Mouse (Mus musculus) stomach, embryonic 15.5 days (tissue): Measurements from ENCODE around the gene Pfdn6. TPM values are rescaled to one million over a fixed set of nuclear protein-coding genes. Genes with fewer than 3 reads are reported as not detected.
"Not testable (repeated sequence)": the region's sequence is repeated elsewhere in the genome, so short reads cannot be mapped to it uniquely, and the experiment has no call there.

ENCODE experiments used
- ATAC-seq: fragments of 200-750 bp; cut with Nextera tagmentation; 2 replicates; pipeline ENCODE4 v1.8.0; 2017; ENCODE audit warnings: low read depth, moderate number of reproducible peaks, moderate TSS enrichment; ENCODE audit not compliant: insufficient read depth, low FRiP score
- H3K27ac ChIP-seq: fragments of 300-500 bp; sonication (generic); 2 replicates; pipeline ENCODE4 v1.5.1; 2015; ENCODE audit warnings: mild to moderate bottlenecking, inconsistent platforms
- H3K27me3 ChIP-seq: fragments of 300-500 bp; sonication (generic); replicated peaks from 2 replicates; pipeline ENCODE4 v1.6.1; 2015; ENCODE audit warnings: inconsistent platforms
- H3K36me3 ChIP-seq: fragments of 300-500 bp; sonication (generic); 2 replicates; pipeline ENCODE4 v1.6.1; 2015; ENCODE audit warnings: inconsistent platforms
- H3K4me1 ChIP-seq: fragments of 300-500 bp; sonication (generic); 2 replicates; pipeline ENCODE4 v1.6.1; 2015; ENCODE audit warnings: inconsistent platforms
- H3K4me2 ChIP-seq: fragments of 300-500 bp; sonication (generic); 2 replicates; pipeline ENCODE4 v1.6.1; 2015; ENCODE audit warnings: mild to moderate bottlenecking, inconsistent platforms
- H3K4me3 ChIP-seq: fragments of 300-500 bp; sonication (generic); replicated peaks from 2 replicates; pipeline ENCODE4 v1.5.1; 2015; ENCODE audit warnings: inconsistent platforms
- H3K9ac ChIP-seq: fragments of 300-500 bp; sonication (generic); 2 replicates; pipeline ENCODE4 v1.6.1; 2015; ENCODE audit warnings: inconsistent platforms
- H3K9me3 ChIP-seq: fragments of 300-500 bp; sonication (generic); 2 replicates; pipeline ENCODE4 v1.6.1; 2016; ENCODE audit warnings: inconsistent platforms
- WGBS: fragments of 180-500 bp; shearing (Covaris S2); methylation state at CpG from one replicate; pipeline ENCODE4 v1.1.7; 2015; 5-methylcytosine and 5-hydroxymethylcytosine counted together
- polyA plus RNA-seq: library from polyadenylated mRNA; unstranded; fragments of >200 nt; fragmentation: Nextera tagmentation; extraction: Ambion mirVana; gene quantifications from 2 replicates; pipeline ENCODE4 v1.2.1, GENCODE M21; 2015

Gene Pfdn6
- polyA plus RNA-seq, 1 experiment from 2014 or later: 159 TPM

- H3K27me3 ChIP-seq: no peaks in the 10 kb centered on the region
- H3K27ac ChIP-seq: no peak overlapping the region
- H3K9ac ChIP-seq: no peak overlapping the region
- H3K4me1 ChIP-seq: no peaks in the 10 kb centered on the region
- WGBS: 36% methylated on average over 6 of the region's 6 CpGs
- H3K36me3 ChIP-seq: no peaks in the 10 kb centered on the region
- H3K4me2 ChIP-seq: no peak overlapping the region
- ATAC-seq: no peak
- H3K9me3 ChIP-seq: no peaks in the 10 kb centered on the region
- H3K4me3 ChIP-seq: no peak overlapping the region
Observed at GRCm38 (mm10) chr17:33897114-33897794, 42.9 kb downstream of the Pfdn6 start.

GRCm38 (mm10) chr17:33893011-33893410, 47.1 kb downstream of the Pfdn6 start:
- not testable (repeated sequence) for H3K4me1 ChIP-seq, H3K4me3 ChIP-seq, H3K27ac ChIP-seq, H3K4me2 ChIP-seq, ATAC-seq, H3K9me3 ChIP-seq, H3K36me3 ChIP-seq, H3K27me3 ChIP-seq, H3K9ac ChIP-seq
- 67% methylated on average over 4 of the region's 4 CpGs for WGBS

- no peak overlapping the region for H3K4me2 ChIP-seq
- no peaks in the 10 kb centered on the region for H3K36me3 ChIP-seq
- H3K27me3 ChIP-seq: no peaks in the 10 kb centered on the region
- ATAC-seq: no peak
- H3K9ac ChIP-seq: no peak overlapping the region
- H3K9me3 ChIP-seq: no peaks in the 10 kb centered on the region
- 21% methylated on average over 7 of the region's 7 CpGs for WGBS
- peaks cover 8% of the 10 kb centered on the region; the same call in 1 of the 2 replicates for H3K4me1 ChIP-seq
- no peak overlapping the region; the same call in 1 of the 2 replicates for H3K27ac ChIP-seq
- no peak overlapping the region for H3K4me3 ChIP-seq
Observed at GRCm38 (mm10) chr17:33892429-33892828, 47.7 kb downstream of the Pfdn6 start.

- ATAC-seq, H3K36me3 ChIP-seq, H3K9me3 ChIP-seq, H3K27ac ChIP-seq, H3K27me3 ChIP-seq, H3K4me1 ChIP-seq, H3K9ac ChIP-seq, H3K4me2 ChIP-seq, H3K4me3 ChIP-seq: not testable (repeated sequence)
- WGBS: 68% methylated on average over 6 of the region's 6 CpGs
Observed at GRCm38 (mm10) chr17:33891892-33892291, 48.3 kb downstream of the Pfdn6 start.

- Histone ChIP-seq H3K4me1 (peaks cover 8% of the 10 kb centered on the region; the same call in 1 of the 2 replicates), H3K27me3 (no peaks in the 10 kb centered on the region), H3K27ac (no peak overlapping the region), H3K9me3 (no peaks in the 10 kb centered on the region), H3K4me3 (no peak overlapping the region), H3K9ac (no peak overlapping the region), H3K36me3 (no peaks in the 10 kb centered on the region), H3K4me2 (no peak overlapping the region)
- WGBS: 69% methylated on average over 2 of the region's 2 CpGs
- no peak for ATAC-seq
Observed at GRCm38 (mm10) chr17:33891357-33891756, 48.8 kb downstream of the Pfdn6 start.

- H3K4me2 ChIP-seq: peak within 1 kb of the TSS; percentile 62
- H3K36me3 ChIP-seq: peaks cover 6% of the 10 kb centered on the region; the same call in 1 of the 2 replicates
- H3K27ac ChIP-seq: peak within 1 kb of the TSS; percentile 28; the same call in 1 of the 2 replicates
- no peaks in the 10 kb centered on the region for H3K9me3 ChIP-seq
- H3K4me3 ChIP-seq: peak within 1 kb of the TSS; percentile 67
- peak; percentile 99 for ATAC-seq
- peaks cover 8% of the 10 kb centered on the region; the same call in 1 of the 2 replicates for H3K4me1 ChIP-seq
- under 1% methylated on average over 49 of the region's 49 CpGs for WGBS
- H3K9ac ChIP-seq: peak within 1 kb of the TSS; percentile 54
- H3K27me3 ChIP-seq: no peaks in the 10 kb centered on the region
Observed at GRCm38 (mm10) chr17:33890533-33891059, 49.5 kb downstream of the Pfdn6 start, which contains the start of gene Kifc1. TSS of gene Kifc1 (minus strand) at chr17:33890661.

GRCm38 (mm10) chr17:33889941-33890532, 50.1 kb downstream of the Pfdn6 start:
- Histone ChIP-seq H3K9ac (peak overlapping the region; percentile 54), H3K4me2 (peak overlapping the region; percentile 62), H3K27ac (peak overlapping the region; percentile 28; the same call in 1 of the 2 replicates), H3K4me3 (peak overlapping the region; percentile 67)
- peak; percentile 4; the same call in 1 of the 2 replicates for ATAC-seq
- not testable (repeated sequence) for H3K4me1 ChIP-seq, H3K27me3 ChIP-seq, H3K36me3 ChIP-seq, H3K9me3 ChIP-seq
- WGBS: under 1% methylated on average over 44 of the region's 44 CpGs

Other genes starting within 250 kb of the Pfdn6 start
- 59.8 and 70.8 TPM in 2 replicates for gene March2, start 221.7 kb downstream of the Pfdn6 start, polyA plus RNA-seq
- gene Rab11b, start 179.8 kb downstream of the Pfdn6 start, polyA plus RNA-seq: 249 and 270 TPM in 2 replicates
- gene Angptl4, start 158.5 kb downstream of the Pfdn6 start, polyA plus RNA-seq: 22.6 and 24.7 TPM in 2 replicates
- gene Kank3, start 129.8 kb downstream of the Pfdn6 start, polyA plus RNA-seq: 31.4 and 31.5 TPM in 2 replicates
- gene Rps28, start 115.8 kb downstream of the Pfdn6 start, polyA plus RNA-seq: 888 and 917 TPM in 2 replicates
- 459 and 493 TPM in 2 replicates for gene Ndufa7, start 115.8 kb downstream of the Pfdn6 start, polyA plus RNA-seq
- gene Cd320, start 97.3 kb downstream of the Pfdn6 start, polyA plus RNA-seq: 59.1 and 62.6 TPM in 2 replicates
- gene Gm7029, start 66.5 kb downstream of the Pfdn6 start, polyA plus RNA-seq: not detected in 2 replicates
- gene Kifc1, start 49.7 kb downstream of the Pfdn6 start, polyA plus RNA-seq: 7.7 and 7.9 TPM in 2 replicates
- 0.95 and 1.1 TPM in 2 replicates for gene Platr17, start 35.2 kb downstream of the Pfdn6 start, polyA plus RNA-seq
- gene Daxx, start 30.9 kb downstream of the Pfdn6 start, polyA plus RNA-seq: 39.1 and 41.5 TPM in 2 replicates
- gene Tapbp, start 24.4 kb downstream of the Pfdn6 start, polyA plus RNA-seq: 47.3 and 50.1 TPM in 2 replicates
- 15.4 and 16.6 TPM in 2 replicates for gene Zbtb22, start 24.4 kb downstream of the Pfdn6 start, polyA plus RNA-seq
- 38.5 and 43.6 TPM in 2 replicates for gene Rgl2, start 10.8 kb downstream of the Pfdn6 start, polyA plus RNA-seq
- 36.1 and 40.6 TPM in 2 replicates for gene Wdr46, start 317 bp upstream of the Pfdn6 start, polyA plus RNA-seq
- 7.5 and 8.2 TPM in 2 replicates for gene B3galt4, start 11.1 kb upstream of the Pfdn6 start, polyA plus RNA-seq
- 42.4 and 49.2 TPM in 2 replicates for gene Vps52, start 15.5 kb upstream of the Pfdn6 start, polyA plus RNA-seq
- 1,803 TPM in 2 replicates for gene Rps18, start 15.7 kb upstream of the Pfdn6 start, polyA plus RNA-seq
- 112 and 124 TPM in 2 replicates for gene H2-K1, start 60.0 kb upstream of the Pfdn6 start, polyA plus RNA-seq
- gene Ring1, start 84.3 kb upstream of the Pfdn6 start, polyA plus RNA-seq: 19.3 and 21.0 TPM in 2 replicates
- 50.8 and 58.4 TPM in 2 replicates for gene H2-Ke6, start 87.7 kb upstream of the Pfdn6 start, polyA plus RNA-seq
- gene Slc39a7, start 91.3 kb upstream of the Pfdn6 start, polyA plus RNA-seq: 169 and 199 TPM in 2 replicates
- gene Rxrb, start 91.5 kb upstream of the Pfdn6 start, polyA plus RNA-seq: 43.6 and 45.0 TPM in 2 replicates
- 1.3 and 1.5 TPM in 2 replicates for gene Col11a2, start 99.1 kb upstream of the Pfdn6 start, polyA plus RNA-seq
- 0.79 and 1.2 TPM in 2 replicates for gene H2-Oa, start 152.0 kb upstream of the Pfdn6 start, polyA plus RNA-seq
- 10.8 and 12.1 TPM in 2 replicates for gene H2-DMa, start 179.2 kb upstream of the Pfdn6 start, polyA plus RNA-seq
- gene Brd2, start 182.3 kb upstream of the Pfdn6 start, polyA plus RNA-seq: 98.3 and 107 TPM in 2 replicates
- gene H2-DMb2, start 203.0 kb upstream of the Pfdn6 start, polyA plus RNA-seq: 0.58 and 0.87 TPM in 2 replicates
- gene H2-DMb1, start 212.7 kb upstream of the Pfdn6 start, polyA plus RNA-seq: 2.2 and 2.8 TPM in 2 replicates
- 7.5 and 7.7 TPM in 2 replicates for gene Tap1, start 247.2 kb upstream of the Pfdn6 start, polyA plus RNA-seq
- 7.9 and 8.1 TPM in 2 replicates for gene Psmb9, start 247.4 kb upstream of the Pfdn6 start, polyA plus RNA-seq